In the genomic region with DNA sequence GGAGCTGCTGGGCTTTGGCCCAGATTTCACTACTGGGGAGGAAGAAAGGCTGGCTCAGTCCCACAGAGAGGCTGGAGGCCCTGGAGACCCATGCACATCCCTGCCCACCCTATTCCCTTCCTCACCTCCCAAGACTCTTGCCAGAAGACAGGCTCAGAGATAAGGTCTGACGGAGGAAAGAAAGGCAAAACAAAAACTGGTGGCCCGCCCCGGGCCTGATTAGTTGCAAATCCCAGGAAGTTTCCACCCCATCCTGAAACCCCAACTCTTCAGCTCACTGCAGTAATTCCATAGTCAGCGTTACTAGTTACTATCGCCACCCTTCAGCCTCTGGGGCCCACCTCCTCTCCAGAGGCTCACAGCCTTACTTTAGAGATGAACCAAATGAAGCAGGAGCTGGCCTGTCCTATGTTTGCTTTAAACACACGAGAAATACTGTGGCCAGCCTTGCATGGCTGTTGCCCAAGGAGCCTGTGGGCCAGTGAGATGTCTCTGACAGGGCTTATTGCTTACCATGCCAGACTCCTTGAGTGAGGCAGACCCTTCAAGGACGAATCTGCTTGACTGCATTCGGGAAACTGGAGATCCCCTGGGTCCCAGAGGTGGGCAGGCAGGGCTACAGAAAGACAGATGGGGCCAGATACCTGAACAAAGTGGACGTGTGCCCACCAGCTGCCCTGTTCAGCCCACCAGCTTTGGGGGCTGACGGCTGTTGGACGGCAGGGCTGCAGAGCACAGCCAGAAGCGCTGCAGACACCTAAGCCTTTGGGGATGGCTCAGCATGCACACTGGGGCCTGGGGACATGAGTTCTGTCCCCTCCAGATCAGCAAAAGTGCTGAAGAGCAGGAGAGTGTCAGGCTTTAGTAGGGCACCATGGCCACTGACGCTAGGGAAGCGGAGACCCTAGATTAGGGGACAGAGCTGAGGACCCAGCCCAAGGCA, we compare ENCODE assay signal across 8 mouse cellular contexts. TPM values are rescaled to one million over a fixed set of nuclear protein-coding genes. Genes with fewer than 3 reads are reported as not detected.
DNase-seq lines count a peak whose midpoint lies in the region; ATAC-seq lines count a peak whose summit lies in the region.

No protein-coding gene starts in this region.

- H3K27me3 ChIP-seq in heart, embryonic 12.5 days (replicated peaks), result peaks cover 3% of the 10 kb centered on the region; the same call in 1 of the 2 replicates
- no peaks in the 10 kb centered on the region for H3K27me3 ChIP-seq in embryonic facial prominence, embryonic 14.5 days (replicated peaks; ENCODE audit: control insufficient read depth, insufficient read depth, low read length)
- H3K27me3 ChIP-seq in hindbrain, embryonic 14.5 days (ENCODE audit: control insufficient read depth, insufficient read depth, low read length), result peaks cover 14% of the 10 kb centered on the region
- H3K27me3 ChIP-seq in midbrain, embryonic 14.5 days (ENCODE audit: control insufficient read depth, insufficient read depth, low read length), result peaks cover 8% of the 10 kb centered on the region; the same call in 1 of the 2 replicates

- intact Hi-C loops in heart, postnatal 36 days (cut with DNase I), result no loop called here

- no peaks in the 10 kb centered on the region for H3K9me3 ChIP-seq in heart, embryonic 12.5 days (replicated peaks)
- no peaks in the 10 kb centered on the region for H3K9me3 ChIP-seq in embryonic facial prominence, embryonic 14.5 days (ENCODE audit: control insufficient read depth, low read length)
- no peaks in the 10 kb centered on the region for H3K9me3 ChIP-seq in hindbrain, embryonic 14.5 days (ENCODE audit: control insufficient read depth, low read length)
- H3K9me3 ChIP-seq in midbrain, embryonic 14.5 days (ENCODE audit: control insufficient read depth, low read length), result no peaks in the 10 kb centered on the region

- no peaks in the 10 kb centered on the region for H3K36me3 ChIP-seq in heart, embryonic 12.5 days
- no peaks in the 10 kb centered on the region for H3K36me3 ChIP-seq in embryonic facial prominence, embryonic 14.5 days (ENCODE audit: control insufficient read depth, insufficient read depth, low read length)
- no peaks in the 10 kb centered on the region for H3K36me3 ChIP-seq in hindbrain, embryonic 14.5 days (replicated peaks; ENCODE audit: control insufficient read depth, insufficient read depth)
- no peaks in the 10 kb centered on the region for H3K36me3 ChIP-seq in midbrain, embryonic 14.5 days (ENCODE audit: control insufficient read depth, insufficient read depth, low read length)

- H3K9ac ChIP-seq in heart, embryonic 12.5 days, result no peak overlapping the region
- peak overlapping the region; percentile 25; the same call in 1 of the 2 replicates for H3K9ac ChIP-seq in embryonic facial prominence, embryonic 14.5 days (ENCODE audit: low read depth, low read length)
- H3K9ac ChIP-seq in hindbrain, embryonic 14.5 days, result no peak overlapping the region; the same call in none of the 2 replicates
- peak overlapping the region; percentile 2; the same call in 1 of the 2 replicates for H3K9ac ChIP-seq in midbrain, embryonic 14.5 days (replicated peaks; ENCODE audit: low read length)

- peaks cover 49% of the 10 kb centered on the region for H3K4me1 ChIP-seq in heart, embryonic 12.5 days (replicated peaks)
- H3K4me1 ChIP-seq in embryonic facial prominence, embryonic 14.5 days (ENCODE audit: control insufficient read depth, insufficient read depth, low read length), result peaks cover 35% of the 10 kb centered on the region
- H3K4me1 ChIP-seq in hindbrain, embryonic 14.5 days (replicated peaks; ENCODE audit: control insufficient read depth, insufficient read depth, low read length), result peaks cover 28% of the 10 kb centered on the region
- peaks cover 32% of the 10 kb centered on the region for H3K4me1 ChIP-seq in midbrain, embryonic 14.5 days (ENCODE audit: control insufficient read depth, insufficient read depth, low read length)

- H3K4me2 ChIP-seq in heart, embryonic 12.5 days, result no peak overlapping the region
- H3K4me2 ChIP-seq in embryonic facial prominence, embryonic 14.5 days (ENCODE audit: low read depth, low read length), result no peak overlapping the region
- H3K4me2 ChIP-seq in hindbrain, embryonic 14.5 days (replicated peaks), result no peak overlapping the region; the same call in 1 of the 2 replicates
- H3K4me2 ChIP-seq in midbrain, embryonic 14.5 days (ENCODE audit: low read length), result peak overlapping the region; percentile 37

- DNase-seq in heart, postnatal 36 days, result no peak
- no peak for DNase-seq in embryonic facial prominence, embryonic 14.5 days (ENCODE audit: low spot score)
- no peak for DNase-seq in hindbrain, embryonic 14.5 days (ENCODE audit: low spot score)
- DNase-seq in midbrain, embryonic 14.5 days, result no peak
- DNase-seq in ovary, postnatal 10 days (ENCODE audit: low spot score), result no peak
- no peak for DNase-seq in frontal cortex, postnatal 14 days (ENCODE audit: low spot score in 2 of 2)

- peak overlapping the region; percentile 40 for H3K27ac ChIP-seq in heart, embryonic 12.5 days (ENCODE audit: poor library complexity, severe bottlenecking)
- peak overlapping the region; percentile 8; the same call in 1 of the 2 replicates for H3K27ac ChIP-seq in embryonic facial prominence, embryonic 14.5 days (replicated peaks; ENCODE audit: low read depth, low read length)
- peak overlapping the region; percentile 79 for H3K27ac ChIP-seq in hindbrain, embryonic 14.5 days
- peak overlapping the region; percentile 60 for H3K27ac ChIP-seq in midbrain, embryonic 14.5 days (replicated peaks; ENCODE audit: low read depth, low read length)

- WGBS in heart, embryonic 12.5 days, result 50% methylated on average over 14 of the region's 14 CpGs
- 53% methylated on average over 14 of the region's 14 CpGs for WGBS in embryonic facial prominence, embryonic 14.5 days
- 35% methylated on average over 14 of the region's 14 CpGs for WGBS in hindbrain, embryonic 14.5 days
- WGBS in midbrain, embryonic 14.5 days, result 25% methylated on average over 14 of the region's 14 CpGs

- H3K4me3 ChIP-seq in heart, embryonic 12.5 days, result no peak overlapping the region
- no peak overlapping the region for H3K4me3 ChIP-seq in embryonic facial prominence, embryonic 14.5 days (ENCODE audit: low read depth, low read length)
- no peak overlapping the region for H3K4me3 ChIP-seq in hindbrain, embryonic 14.5 days (replicated peaks; ENCODE audit: low read length)
- no peak overlapping the region for H3K4me3 ChIP-seq in midbrain, embryonic 14.5 days (replicated peaks; ENCODE audit: low read depth, low read length)

- no peak for ATAC-seq in heart, embryonic 12.5 days (ENCODE audit: insufficient number of reproducible peaks, low FRiP score)
- ATAC-seq in embryonic facial prominence, embryonic 14.5 days (ENCODE audit: low read depth), result no peak
- ATAC-seq in hindbrain, embryonic 14.5 days (ENCODE audit: low FRiP score), result peak; percentile 1; the same call in 1 of the 2 replicates
- no peak for ATAC-seq in midbrain, embryonic 14.5 days (ENCODE audit: low FRiP score, low TSS enrichment)
- no peak for ATAC-seq in erythroid progenitor cell, adult 5-6 weeks (replicated peaks; ENCODE audit: low FRiP score, poor library complexity, severe bottlenecking)

RNA-seq across cellular contexts. Expression of gene Tmem129, which starts 30.3 kb away (rescaled TPM):
- polyA plus RNA-seq in heart, embryonic 12.5 days (2016; fragmentation: Nextera tagmentation; extraction: Ambion mirVana), result 34.3 and 34.9 TPM in 2 replicates
- total RNA-seq in heart, postnatal 36 days (2021), result 10 to 100 TPM; 20.8 to 21.0 TPM
- polyA plus RNA-seq in embryonic facial prominence, embryonic 14.5 days (2014; fragmentation: Nextera tagmentation; extraction: Ambion mirVana), result 47.6 and 47.7 TPM in 2 replicates
- polyA plus RNA-seq in hindbrain, embryonic 14.5 days (2014; fragmentation: Nextera tagmentation; extraction: Ambion mirVana), result 27.5 and 28.8 TPM in 2 replicates
- polyA plus RNA-seq in midbrain, embryonic 14.5 days (2014; fragmentation: Nextera tagmentation; extraction: Ambion mirVana), result 29.4 and 31.1 TPM in 2 replicates
- 44.4 and 49.4 TPM in 2 replicates for total RNA-seq in erythroid progenitor cell, adult 5-6 weeks (2015; ENCODE audit: low replicate concordance)
- 28.2 and 37.7 TPM in 2 replicates for total RNA-seq in erythroid progenitor cell, adult 5-6 weeks (2017; ENCODE audit: low replicate concordance)

RNA-seq across cellular contexts. Expression of gene Tacc3, which starts 30.6 kb away (rescaled TPM):
- 152 and 163 TPM in 2 replicates for polyA plus RNA-seq in heart, embryonic 12.5 days (2016; fragmentation: Nextera tagmentation; extraction: Ambion mirVana)
- total RNA-seq in heart, postnatal 36 days (2021), result 1 to 10 TPM; 2.0 to 2.2 TPM
- polyA plus RNA-seq in embryonic facial prominence, embryonic 14.5 days (2014; fragmentation: Nextera tagmentation; extraction: Ambion mirVana), result 127 and 153 TPM in 2 replicates
- 32.3 and 41.0 TPM in 2 replicates for polyA plus RNA-seq in hindbrain, embryonic 14.5 days (2014; fragmentation: Nextera tagmentation; extraction: Ambion mirVana)
- 25.5 and 45.9 TPM in 2 replicates for polyA plus RNA-seq in midbrain, embryonic 14.5 days (2014; fragmentation: Nextera tagmentation; extraction: Ambion mirVana)
- total RNA-seq in erythroid progenitor cell, adult 5-6 weeks (2015; ENCODE audit: low replicate concordance), result 544 and 682 TPM in 2 replicates
- total RNA-seq in erythroid progenitor cell, adult 5-6 weeks (2017; ENCODE audit: low replicate concordance), result 404 and 639 TPM in 2 replicates

RNA-seq across cellular contexts. Expression of gene Fgfr3, which starts 32.9 kb away (rescaled TPM):
- 6.3 and 7.9 TPM in 2 replicates for polyA plus RNA-seq in heart, embryonic 12.5 days (2016; fragmentation: Nextera tagmentation; extraction: Ambion mirVana)
- total RNA-seq in heart, postnatal 36 days (2021), result 1 to 10 TPM; 6.2 to 9.6 TPM
- 23.1 and 26.0 TPM in 2 replicates for polyA plus RNA-seq in embryonic facial prominence, embryonic 14.5 days (2014; fragmentation: Nextera tagmentation; extraction: Ambion mirVana)
- polyA plus RNA-seq in hindbrain, embryonic 14.5 days (2014; fragmentation: Nextera tagmentation; extraction: Ambion mirVana), result 46.5 and 47.2 TPM in 2 replicates
- polyA plus RNA-seq in midbrain, embryonic 14.5 days (2014; fragmentation: Nextera tagmentation; extraction: Ambion mirVana), result 20.9 and 21.3 TPM in 2 replicates
- total RNA-seq in erythroid progenitor cell, adult 5-6 weeks (2015; ENCODE audit: low replicate concordance), result not detected in 2 replicates
- total RNA-seq in erythroid progenitor cell, adult 5-6 weeks (2017; ENCODE audit: low replicate concordance), result not detected in 2 replicates

RNA-seq across cellular contexts. Expression of gene Slbp, which starts 36.2 kb away (rescaled TPM):
- polyA plus RNA-seq in heart, embryonic 12.5 days (2016; fragmentation: Nextera tagmentation; extraction: Ambion mirVana), result 135 and 140 TPM in 2 replicates
- total RNA-seq in heart, postnatal 36 days (2021), result 10 to 100 TPM; 13.1 to 13.7 TPM
- polyA plus RNA-seq in embryonic facial prominence, embryonic 14.5 days (2014; fragmentation: Nextera tagmentation; extraction: Ambion mirVana), result 188 and 196 TPM in 2 replicates
- polyA plus RNA-seq in hindbrain, embryonic 14.5 days (2014; fragmentation: Nextera tagmentation; extraction: Ambion mirVana), result 115 and 125 TPM in 2 replicates
- polyA plus RNA-seq in midbrain, embryonic 14.5 days (2014; fragmentation: Nextera tagmentation; extraction: Ambion mirVana), result 112 and 134 TPM in 2 replicates
- total RNA-seq in erythroid progenitor cell, adult 5-6 weeks (2015; ENCODE audit: low replicate concordance), result 377 and 483 TPM in 2 replicates
- total RNA-seq in erythroid progenitor cell, adult 5-6 weeks (2017; ENCODE audit: low replicate concordance), result 503 and 597 TPM in 2 replicates

RNA-seq across cellular contexts. Expression of gene Gm9903, which starts 58.8 kb away (rescaled TPM):
- polyA plus RNA-seq in heart, embryonic 12.5 days (2016; fragmentation: Nextera tagmentation; extraction: Ambion mirVana), result 0.73 and 1.0 TPM in 2 replicates
- under 1 TPM; 0.39 to 0.84 TPM for total RNA-seq in heart, postnatal 36 days (2021)
- polyA plus RNA-seq in embryonic facial prominence, embryonic 14.5 days (2014; fragmentation: Nextera tagmentation; extraction: Ambion mirVana), result 0.54 and 0.60 TPM in 2 replicates
- polyA plus RNA-seq in hindbrain, embryonic 14.5 days (2014; fragmentation: Nextera tagmentation; extraction: Ambion mirVana), result 0.64 and 0.77 TPM in 2 replicates
- polyA plus RNA-seq in midbrain, embryonic 14.5 days (2014; fragmentation: Nextera tagmentation; extraction: Ambion mirVana), result 0.65 and 0.83 TPM in 2 replicates
- not detected in 2 replicates for total RNA-seq in erythroid progenitor cell, adult 5-6 weeks (2015; ENCODE audit: low replicate concordance)
- total RNA-seq in erythroid progenitor cell, adult 5-6 weeks (2017; ENCODE audit: low replicate concordance), result 0.77 TPM in 1 of 2 replicates, not detected in the other

Comparison
In these comparisons a context has a peak if more than half of its experiments do, and no peak if none do; other contexts are left out.
1. H3K27ac ChIP-seq: peak in every context shown above with its lines; median percentile 79 in hindbrain, embryonic 14.5 days; 60 in midbrain, embryonic 14.5 days; 40 in heart, embryonic 12.5 days; 8 in embryonic facial prominence, embryonic 14.5 days.
2. H3K9ac ChIP-seq: peak in embryonic facial prominence, embryonic 14.5 days (single experiment) and midbrain, embryonic 14.5 days (single experiment); none in heart, embryonic 12.5 days (single experiment) and hindbrain, embryonic 14.5 days (single experiment).